Mouse (Mus musculus) liver, embryonic 13.5 days (tissue): ENCODE measurements around the gene Rbm18. TPM values are rescaled to one million over a fixed set of nuclear protein-coding genes. Genes with fewer than 3 reads are reported as not detected.

Experiments used
- ATAC-seq: fragments of 200-750 bp; cut with Nextera tagmentation; 2 replicates; pipeline ENCODE4 v1.8.0; 2017; ENCODE audit warnings: low read depth, mild to moderate bottlenecking, moderate number of reproducible peaks, moderate library complexity
- DNase-seq: peaks from one replicate; pipeline ENCODE4 v3.0.0; 2022
- H3K27ac ChIP-seq: fragments of 300-500 bp; sonication (generic); 2 replicates; pipeline ENCODE4 v1.5.1; 2015; ENCODE audit warnings: moderate library complexity, mild to moderate bottlenecking, inconsistent platforms
- H3K27me3 ChIP-seq: fragments of 300-500 bp; sonication (generic); 2 replicates; pipeline ENCODE4 v1.6.1; 2015; ENCODE audit warnings: mild to moderate bottlenecking, inconsistent platforms
- H3K36me3 ChIP-seq: fragments of 300-500 bp; sonication (generic); 2 replicates; pipeline ENCODE4 v1.6.1; 2015; ENCODE audit warnings: mild to moderate bottlenecking, inconsistent platforms
- H3K4me1 ChIP-seq: fragments of 300-500 bp; sonication (generic); replicated peaks from 2 replicates; pipeline ENCODE4 v1.6.1; 2015; ENCODE audit warnings: inconsistent platforms
- H3K4me2 ChIP-seq: fragments of 300-500 bp; sonication (generic); 2 replicates; pipeline ENCODE4 v1.6.1; 2015; ENCODE audit warnings: inconsistent platforms, mild to moderate bottlenecking, moderate library complexity
- H3K4me3 ChIP-seq: fragments of 300-500 bp; sonication (generic); replicated peaks from 2 replicates; pipeline ENCODE4 v1.5.1; 2015; ENCODE audit warnings: mild to moderate bottlenecking, inconsistent platforms
- H3K9ac ChIP-seq: fragments of 300-500 bp; sonication (generic); 2 replicates; pipeline ENCODE4 v1.6.1; 2015; ENCODE audit warnings: mild to moderate bottlenecking, inconsistent platforms
- H3K9me3 ChIP-seq: fragments of 300-500 bp; sonication (generic); replicated peaks from 2 replicates; pipeline ENCODE4 v1.6.1; 2016; ENCODE audit warnings: inconsistent platforms
- WGBS: fragments of 180-500 bp; shearing (Covaris S2); methylation state at CpG from one replicate; pipeline ENCODE4 v1.1.7; 2015; ENCODE audit not compliant: insufficient replicate concordance; 5-methylcytosine and 5-hydroxymethylcytosine counted together
- polyA plus RNA-seq: library from polyadenylated mRNA; unstranded; fragments of >200 nt; fragmentation: Nextera tagmentation; extraction: Ambion mirVana; gene quantifications from 2 replicates; pipeline ENCODE4 v1.2.1, GENCODE M21; 2015

Rbm18 gene
- polyA plus RNA-seq, 1 experiment from 2014 or later: 23.6 TPM

- Histone ChIP-seq H3K4me2 (peak overlapping the region; percentile 74), H3K27me3 (peaks cover 98% of the 10 kb centered on the region), H3K36me3 (no peaks in the 10 kb centered on the region), H3K9me3 (no peaks in the 10 kb centered on the region), H3K27ac (no peak overlapping the region), H3K9ac (no peak overlapping the region), H3K4me1 (peaks cover 13% of the 10 kb centered on the region), H3K4me3 (peak overlapping the region; percentile 56)
- DNase-seq (peak; percentile 80), ATAC-seq (peak; percentile 83)
- 1% methylated on average over 70 of the region's 70 CpGs for WGBS
Measured at GRCm38 (mm10) chr2:36090853-36091741, 45.5 kb downstream of the Rbm18 start.

GRCm38 (mm10) chr2:36089190-36089589 is 47.4 kb downstream of the Rbm18 start:
- H3K9me3 ChIP-seq: no peaks in the 10 kb centered on the region
- no peak overlapping the region for H3K27ac ChIP-seq
- DNase-seq (no peak), ATAC-seq (no peak)
- H3K36me3 ChIP-seq: no peaks in the 10 kb centered on the region
- WGBS: 53% methylated on average over 3 of the region's 3 CpGs
- H3K4me2 ChIP-seq: no peak overlapping the region
- no peak overlapping the region for H3K9ac ChIP-seq
- H3K27me3 ChIP-seq: peaks cover 86% of the 10 kb centered on the region
- peaks cover 13% of the 10 kb centered on the region for H3K4me1 ChIP-seq
- H3K4me3 ChIP-seq: no peak overlapping the region

- H3K27me3 ChIP-seq: peaks cover 44% of the 10 kb centered on the region
Measured at GRCm38 (mm10) chr2:36085041-36085440, 51.5 kb downstream of the Rbm18 start.

GRCm38 (mm10) chr2:36082802-36083580 is 53.6 kb downstream of the Rbm18 start:
- no peak overlapping the region for H3K4me2 ChIP-seq
- DNase-seq (no peak), ATAC-seq (no peak)

More at GRCm38 (mm10) chr2:36085041-36085440, 51.5 kb downstream of the Rbm18 start:
- DNase-seq: no peak
- no peak for ATAC-seq
- Histone ChIP-seq H3K4me1 (no peaks in the 10 kb centered on the region), H3K9me3 (no peaks in the 10 kb centered on the region), H3K4me2 (no peak overlapping the region), H3K9ac (no peak overlapping the region), H3K36me3 (no peaks in the 10 kb centered on the region), H3K4me3 (no peak overlapping the region), H3K27ac (no peak overlapping the region)
- 89% methylated on average over 1 of the region's 1 CpGs for WGBS

GRCm38 (mm10) chr2:36081446-36081845 is 55.1 kb downstream of the Rbm18 start:
- H3K36me3 ChIP-seq: no peaks in the 10 kb centered on the region
- WGBS: 34% methylated on average over 9 of the region's 9 CpGs
- no peak overlapping the region for H3K27ac ChIP-seq
- DNase-seq: no peak
- no peaks in the 10 kb centered on the region for H3K9me3 ChIP-seq
- H3K4me1 ChIP-seq: no peaks in the 10 kb centered on the region
- peak; percentile 87 for ATAC-seq
- peaks cover 22% of the 10 kb centered on the region; the same call in 1 of the 2 replicates for H3K27me3 ChIP-seq
- H3K9ac ChIP-seq: no peak overlapping the region
- no peak overlapping the region for H3K4me2 ChIP-seq
- H3K4me3 ChIP-seq: no peak overlapping the region

More at GRCm38 (mm10) chr2:36082802-36083580, 53.6 kb downstream of the Rbm18 start:
- H3K9ac ChIP-seq: no peak overlapping the region
- 57% methylated on average over 9 of the region's 9 CpGs for WGBS
- no peaks in the 10 kb centered on the region for H3K36me3 ChIP-seq
- peaks cover 29% of the 10 kb centered on the region for H3K27me3 ChIP-seq
- no peaks in the 10 kb centered on the region for H3K4me1 ChIP-seq
- no peak overlapping the region for H3K27ac ChIP-seq
- H3K4me3 ChIP-seq: no peak overlapping the region
- no peaks in the 10 kb centered on the region for H3K9me3 ChIP-seq

- no peak for ATAC-seq
- 27% methylated on average over 11 of the region's 11 CpGs for WGBS
- no peak overlapping the region for H3K4me2 ChIP-seq
Measured at GRCm38 (mm10) chr2:36077160-36077761, 59.3 kb downstream of the Rbm18 start.

GRCm38 (mm10) chr2:36075210-36075609 is 61.4 kb downstream of the Rbm18 start:
- DNase-seq: no peak
- Histone ChIP-seq H3K27ac (no peak overlapping the region), H3K36me3 (no peaks in the 10 kb centered on the region), H3K9ac (no peak overlapping the region), H3K4me3 (no peak overlapping the region), H3K27me3 (peaks cover 11% of the 10 kb centered on the region; the same call in 1 of the 2 replicates), H3K4me1 (no peaks in the 10 kb centered on the region), H3K9me3 (no peaks in the 10 kb centered on the region), H3K4me2 (no peak overlapping the region)
- ATAC-seq: no peak
- 57% methylated on average over 5 of the region's 5 CpGs for WGBS

More at GRCm38 (mm10) chr2:36077160-36077761, 59.3 kb downstream of the Rbm18 start:
- Histone ChIP-seq H3K27ac (no peak overlapping the region), H3K9me3 (no peaks in the 10 kb centered on the region), H3K27me3 (peaks cover 11% of the 10 kb centered on the region; the same call in 1 of the 2 replicates), H3K36me3 (no peaks in the 10 kb centered on the region), H3K9ac (no peak overlapping the region), H3K4me3 (no peak overlapping the region), H3K4me1 (no peaks in the 10 kb centered on the region)
- DNase-seq: no peak

GRCm38 (mm10) chr2:36073781-36074180 is 62.8 kb downstream of the Rbm18 start:
- H3K27me3 ChIP-seq: peaks cover 9% of the 10 kb centered on the region; the same call in 1 of the 2 replicates
- H3K4me3 ChIP-seq: no peak overlapping the region
- no peak overlapping the region for H3K9ac ChIP-seq
- no peaks in the 10 kb centered on the region for H3K4me1 ChIP-seq
- DNase-seq (no peak), ATAC-seq (no peak)
- H3K9me3 ChIP-seq: no peaks in the 10 kb centered on the region
- H3K36me3 ChIP-seq: no peaks in the 10 kb centered on the region
- H3K4me2 ChIP-seq: no peak overlapping the region
- WGBS: 42% methylated on average over 3 of the region's 3 CpGs
- H3K27ac ChIP-seq: no peak overlapping the region

GRCm38 (mm10) chr2:36071660-36072305 is 64.8 kb downstream of the Rbm18 start:
- H3K4me2 ChIP-seq: no peak overlapping the region
- WGBS: 61% methylated on average over 8 of the region's 8 CpGs
- H3K9ac ChIP-seq: no peak overlapping the region
- ATAC-seq: peak; percentile 43
- no peaks in the 10 kb centered on the region for H3K9me3 ChIP-seq
- H3K36me3 ChIP-seq: no peaks in the 10 kb centered on the region
- H3K4me1 ChIP-seq: no peaks in the 10 kb centered on the region
- H3K27ac ChIP-seq: no peak overlapping the region
- H3K27me3 ChIP-seq: no peaks in the 10 kb centered on the region
- H3K4me3 ChIP-seq: no peak overlapping the region
- no peak for DNase-seq

- no peak for ATAC-seq
- Histone ChIP-seq H3K9me3 (no peaks in the 10 kb centered on the region), H3K27me3 (no peaks in the 10 kb centered on the region), H3K27ac (no peak overlapping the region), H3K4me2 (no peak overlapping the region), H3K36me3 (no peaks in the 10 kb centered on the region), H3K9ac (no peak overlapping the region), H3K4me3 (no peak overlapping the region), H3K4me1 (no peaks in the 10 kb centered on the region)
- WGBS: 74% methylated on average over 9 of the region's 9 CpGs
- DNase-seq: no peak
Measured at GRCm38 (mm10) chr2:36067132-36067531, 69.4 kb downstream of the Rbm18 start.
